Mouse (Mus musculus) adrenal gland, adult 18-20 months (tissue): Measurements from ENCODE around the gene RPS10-NUDT3. TPM values are rescaled to one million over a fixed set of nuclear protein-coding genes. Genes with fewer than 3 reads are reported as not detected.
A peak's percentile ranks its signal among the peaks of the same experiment; 100 is the strongest.

Experiments used
- DNase-seq, 2 experiments: peaks; one replicate each; pipeline ENCODE4 v3.0.0; 2021 to 2022; ENCODE audit warnings: low spot score in 2 of 2
- total RNA-seq, 2 experiments: library from RNA; stranded (reverse); gene quantifications; 1 replicate in 1 of 2; 2 replicates in 1 of 2; pipeline ENCODE4 v1.2.3; 2021

Gene RPS10-NUDT3
- total RNA-seq, 2 experiments from 2014 or later = not detected

DNA sequence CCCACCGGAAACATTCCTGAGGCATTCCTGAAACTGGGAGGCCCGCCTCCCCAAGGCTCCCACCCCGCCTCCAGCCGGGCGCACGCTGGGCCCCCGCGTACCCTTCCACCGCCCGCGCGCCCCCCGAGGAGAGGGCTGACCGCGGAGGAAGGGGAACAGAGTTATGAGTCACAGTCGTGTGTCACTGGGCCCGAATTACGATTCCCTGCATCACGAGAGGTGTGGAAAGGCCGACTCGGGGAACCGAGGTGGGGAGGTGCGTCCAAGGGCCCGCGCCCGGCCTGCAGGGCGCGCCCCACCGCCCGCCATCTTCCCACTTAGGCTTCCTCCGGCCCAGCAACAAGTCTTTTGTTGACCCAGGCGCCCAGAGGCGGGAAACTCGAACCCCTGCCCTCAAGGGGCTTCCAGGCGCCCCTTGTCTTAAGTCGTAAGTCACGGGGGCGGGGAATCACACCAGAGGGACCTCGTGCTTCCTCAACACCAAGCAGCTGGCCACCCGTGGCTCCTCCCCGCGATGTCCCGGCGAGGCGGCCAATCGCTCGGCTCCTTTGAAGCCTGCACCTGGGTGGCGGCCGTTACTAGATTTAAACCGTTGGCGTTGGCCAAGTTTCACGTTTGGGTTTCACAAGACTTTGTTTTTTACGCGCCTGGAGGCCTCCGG is 79.4 kb downstream of the RPS10-NUDT3 start:
- DNase-seq = peak; percentile 56 to 58

DNA sequence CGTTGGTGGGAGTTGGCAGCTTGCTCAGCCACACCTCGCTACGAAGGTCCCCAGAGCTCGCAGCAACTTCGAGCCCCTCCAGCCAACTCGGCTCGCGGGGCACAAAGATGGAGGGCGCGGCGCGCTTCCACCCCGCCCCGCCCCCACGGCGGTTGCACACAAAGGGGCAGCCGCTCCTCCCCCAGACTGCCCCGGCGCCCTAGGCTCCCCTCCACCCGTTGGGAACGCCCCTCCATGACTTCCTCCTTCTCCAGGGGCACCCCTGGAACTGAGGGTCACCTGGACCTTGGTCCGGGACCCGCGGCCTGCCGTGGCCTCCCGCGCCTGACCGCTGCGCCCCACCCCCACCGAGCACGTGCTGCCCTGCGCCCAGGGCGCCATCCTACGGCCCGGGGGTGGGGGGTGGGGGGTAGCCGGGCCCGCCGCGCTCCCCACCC is 79.9 kb downstream of the RPS10-NUDT3 start:
- DNase-seq = peak in 1 of 2 experiments; percentile 57

DNA sequence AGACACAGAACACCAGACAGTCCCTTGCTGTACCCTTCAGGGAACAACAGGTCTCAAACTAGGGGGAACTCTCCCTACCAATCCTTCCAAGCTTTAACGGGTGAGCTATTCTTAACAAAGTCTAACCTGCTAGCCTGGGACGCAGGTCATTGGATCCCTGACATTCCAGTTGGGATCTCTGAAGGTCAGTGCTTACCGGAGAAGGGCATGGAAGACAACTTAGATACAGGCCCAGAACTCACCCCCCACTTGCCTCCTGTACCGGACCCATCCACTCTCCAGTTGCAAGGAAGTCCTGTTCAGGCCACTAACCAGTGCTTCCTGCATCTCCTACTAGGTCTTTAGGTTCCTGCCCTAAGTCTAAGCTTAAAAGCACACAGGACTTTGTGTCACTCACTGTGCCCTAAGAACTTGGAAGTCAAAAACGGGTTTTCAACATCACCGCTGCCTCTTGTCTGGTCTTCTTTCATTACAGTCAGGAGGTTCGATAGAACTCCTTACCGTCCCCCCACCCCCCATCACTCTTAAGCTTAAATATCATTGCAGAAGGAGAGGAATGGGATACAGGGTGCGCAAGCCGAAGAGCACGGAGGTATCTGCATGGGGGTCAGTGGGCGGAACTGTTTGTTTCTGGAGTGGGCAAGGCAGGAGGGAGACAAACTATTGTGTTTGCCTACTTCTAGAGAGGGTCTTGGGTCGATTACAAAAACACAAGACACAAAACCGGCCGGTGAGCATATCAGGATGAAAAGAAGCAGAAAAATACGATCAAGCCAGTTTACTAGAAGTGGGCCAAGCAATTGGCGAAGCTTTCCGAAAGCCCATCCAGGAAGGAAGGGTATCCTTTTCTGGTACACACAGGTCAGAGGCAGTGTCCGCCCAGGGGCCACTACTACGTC is 80.7 kb downstream of the RPS10-NUDT3 start:
- no peak for DNase-seq

DNA sequence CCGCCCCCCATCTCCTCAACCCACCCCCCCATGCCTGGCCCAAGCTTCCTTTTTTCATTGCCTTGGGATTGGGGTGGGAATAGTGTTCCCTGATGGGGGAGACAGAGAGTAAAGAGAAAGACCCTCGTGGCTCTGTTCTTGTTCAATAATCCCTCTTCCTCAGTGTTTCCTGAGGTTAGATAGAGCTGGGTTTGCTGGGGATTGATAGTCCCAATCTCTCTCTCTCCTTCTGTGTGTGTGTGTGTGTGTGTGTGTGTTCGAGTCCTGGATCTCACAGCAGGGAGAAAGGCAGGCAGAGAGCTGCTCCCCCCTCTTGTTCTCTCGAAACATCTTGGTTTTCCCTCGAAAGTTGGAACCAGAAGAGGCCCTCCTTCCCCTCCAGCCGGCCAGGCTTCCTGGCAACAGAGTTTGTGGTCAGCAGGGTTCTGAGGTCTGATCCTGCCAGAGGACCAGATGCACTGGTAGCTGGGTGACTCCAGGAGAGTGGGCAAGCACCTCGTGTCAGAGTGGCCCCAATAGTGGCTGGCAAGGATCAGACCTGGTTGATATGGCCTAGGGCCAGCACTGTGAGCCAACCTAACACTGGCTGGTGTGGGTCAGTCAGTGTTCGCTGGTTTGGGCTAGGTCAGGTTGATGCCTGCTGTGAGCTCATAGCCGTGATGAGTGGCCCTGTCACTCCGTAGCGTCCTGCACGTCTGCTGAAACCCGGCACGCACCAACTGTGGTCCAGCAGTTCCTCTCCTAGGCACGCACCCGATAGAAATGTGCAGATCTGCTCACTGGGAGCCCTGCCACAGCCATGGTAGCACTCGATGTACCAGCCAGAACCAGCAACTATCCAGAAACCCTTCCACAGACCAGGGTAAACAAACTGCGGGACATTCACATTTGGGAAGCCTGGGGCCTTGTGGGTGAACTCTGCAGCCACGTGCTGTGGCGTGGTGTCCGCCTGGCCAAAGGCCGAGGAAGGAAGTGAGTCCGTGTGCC is 82.5 kb downstream of the RPS10-NUDT3 start:
- DNase-seq = no peak

DNA sequence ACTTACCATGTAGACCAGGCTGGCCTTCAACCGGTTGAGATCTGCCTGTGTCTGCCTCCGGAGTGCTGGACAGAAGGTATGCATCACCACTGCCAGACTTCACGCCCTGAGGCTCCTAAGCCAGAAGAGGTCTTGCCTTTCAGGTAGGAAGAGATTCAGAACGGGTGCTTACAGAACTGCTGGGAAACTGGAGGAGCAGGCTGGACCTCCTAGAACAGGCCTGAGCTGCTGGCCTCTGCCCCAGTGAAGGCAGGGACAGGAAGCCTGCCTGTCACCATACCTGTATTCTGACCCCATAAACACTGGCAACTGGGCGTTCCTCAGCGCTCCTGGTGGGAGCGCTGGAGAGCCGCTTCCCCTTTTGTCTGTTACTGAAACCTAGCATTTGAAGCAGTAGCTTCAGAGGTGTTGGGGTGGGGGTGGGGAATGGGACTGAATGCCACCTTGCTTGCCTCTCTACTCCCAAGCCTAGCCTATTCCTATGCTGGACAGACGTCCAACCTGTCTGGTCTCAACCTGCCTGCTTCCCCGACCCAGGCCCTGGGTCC is 83.6 kb downstream of the RPS10-NUDT3 start:
- DNase-seq = no peak

DNA sequence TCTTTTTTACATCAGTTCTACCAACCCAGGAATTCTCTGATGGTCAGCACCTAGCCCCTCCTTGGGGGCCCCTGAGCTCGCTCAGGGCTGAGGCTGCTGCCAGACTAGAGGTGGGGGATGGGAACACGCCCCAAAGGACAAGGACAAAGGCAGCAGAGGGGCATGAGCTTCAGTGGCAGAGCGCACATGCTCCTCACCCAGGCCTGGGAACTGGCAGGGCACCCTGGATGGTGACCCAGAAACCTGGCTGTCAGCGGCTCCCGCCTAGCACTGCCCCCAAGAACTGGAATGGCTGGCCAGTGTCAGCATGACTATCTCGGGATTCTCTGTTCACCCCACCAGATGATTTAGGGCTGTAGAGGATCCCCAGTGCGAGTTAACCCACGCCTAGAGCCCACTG is 85.8 kb downstream of the RPS10-NUDT3 start:
- DNase-seq = no peak

DNA sequence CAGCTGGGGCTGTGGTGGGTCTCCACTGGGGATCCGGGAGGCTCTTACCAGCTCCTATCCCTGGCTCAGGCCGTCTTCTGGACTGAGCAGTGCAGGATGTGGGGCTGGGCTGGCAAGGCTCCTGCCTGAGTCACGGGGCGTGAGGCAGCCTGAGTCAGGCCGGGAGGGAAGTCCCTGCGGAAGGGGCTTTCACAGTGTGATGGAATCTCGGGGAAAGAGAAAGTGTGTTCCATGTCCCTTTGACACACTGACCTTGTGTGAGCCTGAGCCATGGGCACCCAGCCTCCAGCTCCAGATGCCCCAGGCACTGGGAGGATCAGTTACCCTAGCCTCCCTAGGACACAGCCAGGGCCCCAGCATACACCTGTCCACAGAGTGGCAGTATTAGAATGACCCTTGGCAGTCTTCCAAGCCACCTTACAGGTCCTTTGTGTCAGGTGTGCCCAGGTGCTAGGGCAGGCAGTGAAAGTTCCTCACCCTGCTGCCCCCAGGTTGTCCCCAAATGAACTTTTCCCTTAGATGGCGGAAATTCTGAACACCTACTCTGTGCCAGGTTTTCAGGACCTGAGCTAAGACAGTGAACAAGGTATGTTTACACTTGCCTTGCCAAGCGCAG is 87.7 kb downstream of the RPS10-NUDT3 start:
- DNase-seq = peak; percentile 54 to 64

DNA sequence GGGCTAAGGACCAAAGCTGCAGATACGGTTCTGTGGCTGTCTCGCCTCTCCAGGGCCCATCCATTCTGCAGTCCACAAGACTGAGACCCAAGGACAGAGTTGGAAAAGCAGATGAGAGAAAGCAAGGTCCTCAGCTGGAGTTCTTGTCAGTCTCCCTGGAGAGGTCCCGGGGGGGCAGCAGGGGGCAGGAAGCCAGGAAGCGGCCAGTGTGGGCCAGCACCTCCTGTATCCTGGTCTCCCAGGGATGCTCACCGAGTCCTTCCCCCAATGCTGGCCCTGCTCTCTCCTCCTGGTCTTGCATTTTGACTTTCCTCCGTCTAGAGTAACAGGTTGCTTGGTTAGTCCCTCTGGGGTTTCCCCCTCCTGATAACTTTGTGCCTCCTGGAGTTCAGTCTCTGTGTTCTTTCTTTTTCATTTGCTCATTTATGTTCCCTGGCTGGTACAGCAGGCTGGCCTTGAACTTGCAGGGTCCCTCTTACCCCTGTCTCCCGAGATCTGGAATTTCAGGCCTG is 88.4 kb downstream of the RPS10-NUDT3 start:
- no peak for DNase-seq

DNA sequence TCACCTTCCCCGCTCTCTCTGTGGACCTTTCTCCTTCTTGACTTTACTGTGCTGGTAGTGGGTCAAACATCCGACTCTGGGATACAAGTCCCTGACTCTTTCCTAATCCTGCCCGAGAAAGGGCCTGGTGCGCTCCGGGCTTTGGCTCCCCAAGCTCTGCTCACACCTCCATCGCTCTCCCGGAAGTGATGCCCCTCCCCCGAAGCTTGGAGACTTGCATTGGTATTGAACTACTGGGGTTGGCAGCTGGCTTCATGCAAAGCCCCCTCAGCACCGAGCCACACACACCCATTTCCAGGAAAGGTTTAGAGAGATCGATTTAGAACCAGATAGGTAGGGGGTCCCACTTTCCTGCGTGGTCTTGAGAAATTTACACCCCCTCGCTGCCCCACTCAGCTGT is 89.0 kb downstream of the RPS10-NUDT3 start:
- no peak for DNase-seq

DNA sequence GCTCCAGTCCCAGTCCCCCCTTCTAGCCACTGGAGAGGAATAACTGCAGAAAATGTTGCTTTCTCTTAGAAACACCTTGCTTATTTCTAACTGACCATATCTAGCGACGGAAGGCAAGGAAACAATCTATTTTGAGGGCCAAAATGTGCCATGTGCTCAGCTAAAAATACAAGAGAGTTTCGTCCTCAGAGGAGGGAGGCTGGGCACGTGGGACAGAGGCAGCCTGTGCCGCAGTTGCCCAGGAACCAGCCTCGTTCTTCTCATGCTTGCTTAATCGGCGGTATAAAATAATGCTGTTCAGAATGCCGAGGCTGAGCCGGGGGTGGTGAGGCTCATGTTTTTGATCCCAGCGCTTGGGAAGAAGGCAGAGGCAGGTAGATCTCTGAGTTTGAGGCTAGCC is 90.5 kb downstream of the RPS10-NUDT3 start:
- DNase-seq = no peak

DNA sequence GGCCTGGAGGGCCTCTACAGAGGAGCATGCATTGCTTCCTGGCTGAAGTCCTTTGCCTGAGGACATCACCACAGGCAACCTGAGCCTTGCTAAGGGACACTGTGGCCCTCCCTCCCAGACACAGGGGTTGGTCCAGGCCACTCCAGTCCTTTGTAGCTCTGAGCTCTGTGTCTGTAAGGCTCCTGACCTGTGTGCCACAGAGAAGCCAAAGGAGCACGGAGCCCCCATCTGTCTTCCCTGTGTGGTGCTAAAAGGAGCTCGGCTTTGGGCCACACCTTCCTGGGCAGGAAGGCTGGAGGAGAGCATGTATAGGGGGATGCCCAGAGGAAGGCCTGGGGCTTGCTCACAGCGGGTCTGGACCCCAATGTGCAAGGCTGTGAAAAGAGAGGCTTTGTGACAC is 93.0 kb downstream of the RPS10-NUDT3 start:
- DNase-seq = no peak

DNA sequence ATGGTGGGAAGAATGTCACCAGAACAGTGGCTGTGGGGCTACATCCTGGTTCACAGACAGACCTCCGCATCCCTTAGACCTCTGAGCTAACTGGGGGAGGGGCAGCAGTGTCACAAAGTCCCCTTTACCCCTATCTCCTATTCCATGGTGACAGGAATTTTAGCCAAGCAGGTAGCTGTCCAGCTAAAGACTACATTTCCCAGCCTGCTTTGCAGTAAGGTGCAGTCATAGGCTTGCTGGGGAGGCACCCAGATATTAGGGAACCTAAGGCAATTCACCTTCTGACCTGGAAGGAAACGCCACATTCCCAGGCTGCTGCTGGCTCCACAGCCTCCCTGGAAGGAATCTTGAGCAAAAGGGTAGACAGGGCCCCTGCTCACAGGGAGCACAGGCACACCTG is 93.8 kb downstream of the RPS10-NUDT3 start:
- DNase-seq = no peak

DNA sequence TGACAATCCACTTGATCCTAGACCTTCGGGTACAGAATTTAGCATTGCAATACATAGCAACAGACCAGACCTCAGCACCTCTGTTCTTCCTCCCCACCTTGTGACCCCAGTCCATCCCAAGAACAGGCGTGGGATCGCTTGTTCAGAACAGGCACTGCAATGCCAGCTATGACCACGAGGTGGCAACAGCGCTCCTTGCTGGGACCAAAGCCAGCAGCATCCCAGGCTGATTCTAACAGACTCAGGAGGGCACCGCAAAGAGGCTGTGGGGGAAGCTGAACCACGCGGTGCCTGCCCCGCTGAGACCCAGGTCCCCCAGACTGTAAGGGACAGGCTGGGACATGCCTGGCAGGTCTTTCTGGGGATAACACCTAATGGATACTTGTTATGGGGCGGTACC is 100.3 kb downstream of the RPS10-NUDT3 start:
- DNase-seq = peak; percentile 94 to 95

DNA sequence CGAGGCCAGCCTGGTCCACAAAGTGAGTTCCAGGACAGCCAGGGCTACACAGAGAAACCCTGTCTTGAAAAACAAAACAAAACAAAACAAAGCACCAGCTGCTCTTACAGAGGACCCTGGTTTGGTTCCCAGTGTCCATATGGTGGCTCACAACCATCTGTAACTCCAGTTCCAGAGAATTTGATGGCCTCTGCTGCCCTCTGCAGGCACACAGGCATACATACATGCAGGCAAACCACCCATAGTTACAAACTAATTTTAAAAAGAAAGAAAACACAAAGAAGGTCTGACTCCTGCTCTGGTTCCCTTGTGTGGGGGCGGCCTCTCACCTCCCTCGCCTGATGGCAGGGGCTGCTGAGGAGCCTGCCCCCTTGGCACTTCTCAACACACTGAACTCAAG is 101.7 kb downstream of the RPS10-NUDT3 start:
- no peak for DNase-seq

DNA sequence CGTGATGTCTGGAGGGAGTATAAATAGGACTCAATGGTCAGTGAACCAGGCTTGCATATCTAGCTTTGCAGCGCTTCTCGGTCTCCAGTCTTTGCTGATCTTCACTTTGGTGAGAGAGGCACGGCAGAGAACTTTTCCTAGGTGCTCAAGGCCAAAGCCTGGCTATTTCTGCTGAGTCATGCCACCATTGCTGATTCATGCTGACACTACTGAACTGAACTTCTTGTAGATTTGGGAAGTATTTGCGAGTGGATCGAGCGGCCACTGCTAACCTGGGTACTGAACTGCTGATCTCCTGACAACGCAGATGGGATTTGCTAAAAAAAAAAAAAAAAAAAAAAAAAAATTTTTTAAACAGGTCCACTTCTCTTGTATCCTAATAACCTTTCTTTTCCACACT is 102.9 kb downstream of the RPS10-NUDT3 start:
- DNase-seq = no peak

Other genes with a start within 250 kb of the RPS10-NUDT3 start
- gene Grm4, start 113.8 kb downstream of the RPS10-NUDT3 start, total RNA-seq = 1 to 10 TPM in 1 of 2 experiments, under 1 TPM in 1; 0.80 to 1.4 TPM
- gene Hmga1, start 78.7 kb downstream of the RPS10-NUDT3 start, total RNA-seq = 10 to 100 TPM; 16.8 to 29.5 TPM
- 10 to 100 TPM; 20.1 to 21.7 TPM for gene AI413582, start 69.5 kb downstream of the RPS10-NUDT3 start, total RNA-seq
- gene Nudt3, start 11.7 kb downstream of the RPS10-NUDT3 start, total RNA-seq = 100 to 1,000 TPM; 201 to 202 TPM
- 100 to 1,000 TPM; 930 to 948 TPM for gene Rps10, start 1.4 kb upstream of the RPS10-NUDT3 start, total RNA-seq
- gene Pacsin1, start 20.3 kb upstream of the RPS10-NUDT3 start, total RNA-seq = 1 to 10 TPM; 4.9 TPM
- under 1 TPM in 1 of 2 experiments, not detected in 1; 0.27 TPM for gene Spdef, start 93.7 kb upstream of the RPS10-NUDT3 start, total RNA-seq
- 100 to 1,000 TPM; 158 to 188 TPM for gene D17Wsu92e, start 185.4 kb upstream of the RPS10-NUDT3 start, total RNA-seq
- gene Snrpc, start 202.9 kb upstream of the RPS10-NUDT3 start, total RNA-seq = 10 to 100 TPM; 66.1 to 66.6 TPM
- 10 to 100 TPM; 19.7 to 33.5 TPM for gene Uhrf1bp1, start 221.2 kb upstream of the RPS10-NUDT3 start, total RNA-seq